Mouse (Mus musculus): ENCODE results near the gene Myo1h.

Myo1h gene

DNA sequence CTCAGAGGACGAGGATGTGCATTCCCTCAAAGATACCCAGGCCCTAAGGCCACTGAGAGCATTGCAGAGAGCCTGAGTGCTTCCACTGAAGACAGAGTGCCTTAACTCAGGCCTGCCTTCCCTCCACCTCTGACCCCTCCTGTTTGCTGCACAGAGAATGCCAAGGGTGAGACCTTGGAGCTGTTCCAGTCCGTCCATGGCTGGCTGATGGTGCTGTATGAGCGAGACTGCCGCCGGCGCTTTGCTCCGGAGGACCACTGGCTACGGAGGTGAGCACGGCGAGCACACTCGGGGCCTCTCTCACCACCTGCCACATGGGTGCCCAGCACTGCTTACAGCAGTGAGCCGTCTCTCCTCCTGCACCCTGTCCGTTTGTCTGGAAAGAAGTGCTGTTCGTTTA is 117.6 kb downstream of the Myo1h start:
- DNase-seq (ENCODE audit: low spot score) = no peak

DNA sequence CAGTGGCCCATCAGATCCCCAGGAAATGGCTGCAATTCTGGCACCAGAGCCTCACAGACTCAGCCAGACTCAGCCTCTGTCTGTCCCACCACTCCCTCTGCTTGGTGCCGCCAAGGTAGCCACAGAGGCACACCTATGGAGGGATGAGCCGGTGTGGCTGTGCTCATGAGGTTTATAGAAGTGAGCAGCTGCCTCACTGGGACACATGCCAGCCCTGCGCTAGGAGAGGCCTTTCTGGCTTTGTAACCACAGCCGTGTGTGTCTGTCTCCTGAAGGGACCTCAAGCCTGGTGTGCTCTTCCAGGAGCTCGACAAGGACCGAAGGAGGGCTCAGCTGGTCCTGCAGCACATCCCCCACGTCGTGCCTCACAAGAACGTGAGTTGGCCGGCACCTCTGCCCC is 118.3 kb downstream of the Myo1h start:
- DNase-seq (ENCODE audit: low spot score) = no peak

GRCm38 (mm10) chr5:114407810-114408209 is 118.8 kb downstream of the Myo1h start:
- DNase-seq (ENCODE audit: low spot score) = no peak

- DNase-seq (ENCODE audit: low spot score) = no peak
Measured at GRCm38 (mm10) chr5:114408846-114409245, 119.9 kb downstream of the Myo1h start.

- DNase-seq (ENCODE audit: low spot score) = no peak
Measured at GRCm38 (mm10) chr5:114410429-114410828, 121.5 kb downstream of the Myo1h start.

- no peak for DNase-seq (ENCODE audit: low spot score)
Measured at GRCm38 (mm10) chr5:114412361-114412998, 123.5 kb downstream of the Myo1h start.

DNA sequence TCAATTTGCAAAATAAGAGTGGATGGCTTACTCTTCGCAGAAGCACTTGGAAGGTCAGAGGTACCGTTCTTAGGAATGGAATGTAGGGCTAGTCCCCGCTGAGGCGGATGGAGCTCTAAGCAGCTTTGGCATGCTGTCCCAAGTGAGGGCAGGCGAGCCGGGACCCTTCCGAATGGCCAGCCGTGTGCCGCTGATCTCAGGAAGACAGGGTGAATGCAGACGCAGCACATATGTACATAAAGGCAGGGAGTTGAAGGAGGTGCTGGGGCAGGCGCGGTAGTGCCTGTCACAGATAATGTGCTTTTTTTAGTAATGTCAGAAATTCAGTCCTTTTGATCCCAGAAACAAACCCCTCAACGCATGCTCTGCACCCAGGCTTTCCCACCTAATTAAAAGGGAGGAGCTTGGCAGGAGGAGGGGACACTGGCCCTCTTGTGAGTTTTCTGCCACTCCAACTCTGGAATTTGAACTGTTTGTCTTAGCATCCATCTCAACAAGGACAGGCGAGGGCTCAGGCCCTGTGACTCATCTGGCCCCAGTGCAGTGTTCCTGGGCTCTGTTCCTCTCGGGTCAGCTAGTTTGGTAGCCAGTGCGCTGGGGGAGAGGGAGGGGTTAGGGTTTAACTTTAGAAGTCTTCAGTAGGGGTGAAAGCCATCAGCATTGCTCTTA is 124.2 kb downstream of the Myo1h start:
- DNase-seq (ENCODE audit: low spot score) = no peak

Measured in testis, postnatal 10 days (tissue).